Mouse (Mus musculus) MEL (cell line): ENCODE measurements at regions not wholly inside any gene's neighbourhood (a gene's known extent, or its start where the extent isn't known, plus 50 kb on each side); places are given as distances from the start of the nearest gene placed in this dataset.

ENCODE experiments used
- DNase-seq: peaks from one replicate; pipeline ENCODE4 v3.0.0; 2011; ENCODE audit warnings: low read depth, low spot score
- H3K27ac ChIP-seq: 2 replicates; pipeline ENCODE4 v1.5.1; 2012; ENCODE audit warnings: low read depth, mild to moderate bottlenecking, control low read depth, low read length, moderate library complexity; ENCODE audit not compliant: control insufficient read depth
- H3K27me3 ChIP-seq, 2 experiments: fragments of 150-350 bp in 1 of 2; sonication (generic) in 1 of 2; 2 replicates each; pipeline ENCODE4 v1.6.1; 2012; ENCODE audit warnings: low read length in 2 of 2, mild to moderate bottlenecking in 2 of 2, improper control_type of control experiment in 1 of 2, moderate library complexity in 1 of 2; ENCODE audit not compliant: insufficient read depth in 2 of 2, control insufficient read depth in 1 of 2
- H3K36me3 ChIP-seq, 2 experiments: 2 replicates each; pipeline ENCODE4 v1.6.1; 2012 to 2014; ENCODE audit warnings: low read length in 2 of 2, improper control_type of control experiment in 1 of 2, inconsistent platforms in 1 of 2, mild to moderate bottlenecking in 1 of 2; ENCODE audit not compliant: insufficient read depth in 2 of 2, control insufficient read depth in 1 of 2
- H3K4me1 ChIP-seq, 2 experiments: fragments of 150-350 bp in 1 of 2; sonication (generic) in 1 of 2; 2 replicates each; pipeline ENCODE4 v1.6.1; 2012; ENCODE audit warnings: low read length in 2 of 2, improper control_type of control experiment in 1 of 2, mild to moderate bottlenecking in 1 of 2; ENCODE audit not compliant: insufficient read depth in 2 of 2, control insufficient read depth in 1 of 2
- H3K4me3 ChIP-seq, 2 experiments: fragments of 150-350 bp in 1 of 2; sonication (generic) in 1 of 2; 2 replicates each; pipeline ENCODE4 v1.5.1; 2012; ENCODE audit warnings: low read depth in 2 of 2, low read length in 2 of 2, mild to moderate bottlenecking in 2 of 2, moderate library complexity in 2 of 2, control low read depth in 1 of 2, improper control_type of control experiment in 1 of 2; ENCODE audit not compliant: control insufficient read depth in 1 of 2, insufficient read depth in 1 of 2
- H3K79me2 ChIP-seq: 2 replicates; pipeline ENCODE4 v1.6.1; 2012; ENCODE audit warnings: mild to moderate bottlenecking, low read length, moderate library complexity; ENCODE audit not compliant: control insufficient read depth, poor library complexity, insufficient read depth
- H3K9ac ChIP-seq: 2 replicates; pipeline ENCODE4 v1.6.1; 2012; ENCODE audit warnings: low read depth, mild to moderate bottlenecking, control low read depth, low read length, moderate library complexity; ENCODE audit not compliant: control insufficient read depth, poor library complexity, severe bottlenecking
- H3K9me3 ChIP-seq: fragments of 150-350 bp; sonication (generic); replicated peaks from 2 replicates; pipeline ENCODE4 v1.6.1; 2012; ENCODE audit warnings: mild to moderate bottlenecking, low read length, improper control_type of control experiment, moderate library complexity; ENCODE audit not compliant: insufficient read depth
- BHLHE40 ChIP-seq: IDR thresholded peaks from 2 replicates; pipeline ENCODE4 v1.6.1; 2012; ENCODE audit warnings: low read depth, mild to moderate bottlenecking, inconsistent platforms, low read length, improper control_type of control experiment, borderline replicate concordance
- CTCF ChIP-seq, 3 experiments: IDR thresholded peaks in 2 of 3; conservative IDR thresholded peaks in 1 of 3; 2 replicates each; pipeline ENCODE4 v1.5.1; 2011 to 2012; ENCODE audit warnings: low read length in 3 of 3, low read depth in 2 of 3, mild to moderate bottlenecking in 2 of 3, improper control_type of control experiment in 1 of 3, inconsistent platforms in 1 of 3, mixed read lengths in 1 of 3, moderate library complexity in 1 of 3; ENCODE audit not compliant: control insufficient read depth in 1 of 3, insufficient read depth in 1 of 3, poor library complexity in 1 of 3, severe bottlenecking in 1 of 3
- E2F4 ChIP-seq: IDR thresholded peaks from 2 replicates; pipeline ENCODE4 v1.6.1; 2011; ENCODE audit warnings: low read depth, low read length, improper control_type of control experiment, borderline replicate concordance
- EP300 ChIP-seq, 2 experiments: IDR thresholded peaks; 2 replicates each; pipeline ENCODE4 v1.6.1; 2011; ENCODE audit warnings: improper control_type of control experiment in 2 of 2, low read length in 2 of 2, low read depth in 1 of 2, mild to moderate bottlenecking in 1 of 2
- ETS1 ChIP-seq: IDR thresholded peaks from 2 replicates; pipeline ENCODE4 v1.6.1; 2012; ENCODE audit warnings: low read depth, mild to moderate bottlenecking, inconsistent platforms, low read length, improper control_type of control experiment, moderate library complexity
- GABPA ChIP-seq: IDR thresholded peaks from 2 replicates; pipeline ENCODE4 v1.6.1; 2012; ENCODE audit warnings: low read depth, mild to moderate bottlenecking, inconsistent platforms, low read length, improper control_type of control experiment, moderate library complexity
- GATA1 ChIP-seq: IDR thresholded peaks from 2 replicates; pipeline ENCODE4 v1.6.1; 2011; ENCODE audit warnings: low read depth, low read length, improper control_type of control experiment
- KAT2A ChIP-seq: conservative IDR thresholded peaks from 2 replicates; pipeline ENCODE4 v1.6.1; 2012; ENCODE audit warnings: low read depth, low read length, improper control_type of control experiment, inconsistent platforms
- MYC ChIP-seq: IDR thresholded peaks from 2 replicates; pipeline ENCODE4 v1.6.1; 2011; ENCODE audit warnings: low read depth, mild to moderate bottlenecking, low read length, improper control_type of control experiment, moderate library complexity
- POLR2A ChIP-seq, 2 experiments: IDR thresholded peaks; 2 replicates each; pipeline ENCODE4 v1.6.1; 2011 to 2012; ENCODE audit warnings: low read length in 2 of 2, mild to moderate bottlenecking in 2 of 2, control low read depth in 1 of 2, improper control_type of control experiment in 1 of 2, low read depth in 1 of 2, moderate library complexity in 1 of 2; ENCODE audit not compliant: control insufficient read depth in 1 of 2, insufficient read depth in 1 of 2, poor library complexity in 1 of 2
- RAD21 ChIP-seq: IDR thresholded peaks from 2 replicates; pipeline ENCODE4 v1.6.1; 2011; ENCODE audit warnings: mild to moderate bottlenecking, low read depth, low read length, improper control_type of control experiment
- SMC3 ChIP-seq: IDR thresholded peaks from 2 replicates; pipeline ENCODE4 v1.6.1; 2011; ENCODE audit warnings: low read depth, low read length, improper control_type of control experiment
- TAL1 ChIP-seq: IDR thresholded peaks from 2 replicates; pipeline ENCODE4 v1.6.1; 2012; ENCODE audit warnings: mild to moderate bottlenecking, inconsistent platforms, low read length, moderate library complexity, mixed read lengths
- TBP ChIP-seq: IDR thresholded peaks from 2 replicates; pipeline ENCODE4 v1.8.0; 2011; ENCODE audit warnings: low read depth, low read length, improper control_type of control experiment
- UBTF ChIP-seq: IDR thresholded peaks from 2 replicates; pipeline ENCODE4 v1.6.1; 2012; ENCODE audit warnings: low read depth, mild to moderate bottlenecking, inconsistent platforms, low read length, improper control_type of control experiment, moderate library complexity, borderline replicate concordance; ENCODE audit not compliant: insufficient read depth
- USF1 ChIP-seq: IDR thresholded peaks from 2 replicates; pipeline ENCODE4 v1.6.1; 2014; ENCODE audit warnings: low read depth, mild to moderate bottlenecking, inconsistent platforms, low read length, improper control_type of control experiment, moderate library complexity
- ZNF384 ChIP-seq: IDR thresholded peaks from 2 replicates; pipeline ENCODE4 v1.6.1; 2012; ENCODE audit warnings: low read depth, mild to moderate bottlenecking, inconsistent platforms, low read length, improper control_type of control experiment

GRCm38 (mm10) chr12:54438793-54439192, 217.6 kb downstream of the Sptssa start:
- no peak for DNase-seq
- H3K9ac ChIP-seq, result no peak overlapping the region
- H3K9me3 ChIP-seq, result no peaks in the 10 kb centered on the region
- no peaks in the 10 kb centered on the region; a peak in 3 of 4 replicates for H3K27me3 ChIP-seq
- no peaks in the 10 kb centered on the region for H3K36me3 ChIP-seq
- H3K4me3 ChIP-seq, result no peak overlapping the region
- no peaks in the 10 kb centered on the region for H3K79me2 ChIP-seq
- H3K27ac ChIP-seq, result no peak overlapping the region
- H3K4me1 ChIP-seq, result no peaks in the 10 kb centered on the region
- no peak for TF ChIP-seq POLR2A (IDR thresholded peaks at IDR 0.05; ENCODE audit: control insufficient read depth in 1 of 2, insufficient read depth in 1 of 2, low read depth in 1 of 2, low read length in 2 of 2, poor library complexity in 1 of 2)
- TF ChIP-seq, all 39 proteins: peak for 0

- Histone ChIP-seq H3K9me3 (no peaks in the 10 kb centered on the region), H3K9ac (no peak overlapping the region), H3K27ac (no peak overlapping the region), H3K27me3 (0 out of 4 replicates have a peak, but pooled peaks cover 0 to 1% of the 10 kb centered on the region in 2 experiments), H3K79me2 (no peaks in the 10 kb centered on the region), H3K4me1 (no peaks in the 10 kb centered on the region), H3K36me3 (no peaks in the 10 kb centered on the region), H3K4me3 (no peak overlapping the region)
- DNase-seq, result no peak
- TF ChIP-seq GABPA (no peak), USF1 (no peak), EP300 (IDR thresholded peaks at IDR 0.05; ENCODE audit: low read depth in 1 of 2, low read length in 2 of 2) (no peak), SMC3 (no peak), BHLHE40 (no peak)
Measured at GRCm38 (mm10) chr12:54425236-54425635, 221.6 kb upstream of the Egln3 start.

DNA sequence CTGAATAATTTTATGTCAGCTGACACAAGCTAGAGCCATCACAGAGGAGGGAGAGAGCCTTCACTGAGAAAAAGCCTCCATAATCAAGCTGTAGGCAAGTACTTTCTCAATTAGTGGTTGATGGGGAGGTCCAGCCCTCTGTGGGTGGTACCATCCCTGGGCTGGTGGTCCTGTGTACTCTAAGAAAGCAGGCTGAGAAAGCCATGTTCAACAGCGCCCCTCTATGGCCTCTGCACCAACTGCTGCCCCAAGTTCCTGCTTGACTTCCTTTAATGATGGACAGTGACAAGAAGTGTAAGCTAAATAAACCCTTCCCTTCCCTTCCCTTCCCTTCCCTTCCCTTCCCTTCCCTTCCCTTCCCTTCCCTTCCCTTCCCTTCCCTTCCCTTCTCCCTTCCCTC, 211.2 kb upstream of the Egln3 start:
- H3K9ac ChIP-seq, result no peak overlapping the region
- H3K9me3 ChIP-seq, result no peaks in the 10 kb centered on the region
- no peak for DNase-seq
- H3K79me2 ChIP-seq, result no peaks in the 10 kb centered on the region
- peaks cover 0 to 3% of the 10 kb centered on the region in 2 experiments for H3K27me3 ChIP-seq
- H3K4me3 ChIP-seq, result no peak overlapping the region
- no peaks in the 10 kb centered on the region for H3K36me3 ChIP-seq
- peak; percentile 10 for TF ChIP-seq RAD21
- no peak for TF ChIP-seq GATA1
- H3K27ac ChIP-seq, result no peak overlapping the region
- no peaks in the 10 kb centered on the region; a peak in 1 of 4 replicates for H3K4me1 ChIP-seq

DNA sequence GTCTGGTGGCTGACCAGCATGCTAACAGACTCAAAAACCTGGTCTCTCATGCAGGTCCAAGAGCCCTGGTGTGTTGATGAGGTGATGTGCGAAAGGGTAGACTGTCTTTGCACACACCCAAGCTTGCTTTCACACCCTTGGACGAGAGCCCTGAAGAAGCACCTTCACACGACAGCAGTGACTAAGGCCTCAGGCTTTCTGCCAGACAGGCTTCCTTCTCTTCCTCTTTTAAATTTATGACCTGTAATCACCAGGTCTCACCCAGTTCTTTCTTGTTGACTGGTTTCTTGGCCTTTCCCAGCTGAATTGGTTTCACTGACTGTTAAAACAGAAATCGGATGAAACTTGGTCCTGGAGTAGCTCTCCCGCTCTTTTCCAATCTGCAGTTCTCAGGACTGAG, 210.5 kb upstream of the Egln3 start:
- H3K9ac ChIP-seq, result no peak overlapping the region
- peak; percentile 54 for DNase-seq
- H3K4me1 ChIP-seq, result no peaks in the 10 kb centered on the region; a peak in 1 of 4 replicates
- H3K9me3 ChIP-seq, result no peaks in the 10 kb centered on the region
- H3K4me3 ChIP-seq, result no peak overlapping the region
- peaks cover 0 to 3% of the 10 kb centered on the region in 2 experiments for H3K27me3 ChIP-seq
- no peaks in the 10 kb centered on the region for H3K79me2 ChIP-seq
- 0 out of 2 replicates have a peak, but pooled peaks have one; percentile 12 for TF ChIP-seq ETS1
- TF ChIP-seq KAT2A, result no peak
- TF ChIP-seq MYC, result no peak
- no peak for TF ChIP-seq GATA1
- TF ChIP-seq CTCF (IDR thresholded peaks at IDR 0.05 in 2 of 3, conservative IDR thresholded peaks at IDR 0.05 in 1 of 3; ENCODE audit: control insufficient read depth in 1 of 3, insufficient read depth in 1 of 3, low read depth in 2 of 3, low read length in 3 of 3, poor library complexity in 1 of 3, severe bottlenecking in 1 of 3), result no peak
- TF ChIP-seq ZNF384, result no peak
- TF ChIP-seq TBP, result no peak
- TF ChIP-seq POLR2A (IDR thresholded peaks at IDR 0.05; ENCODE audit: control insufficient read depth in 1 of 2, insufficient read depth in 1 of 2, low read depth in 1 of 2, low read length in 2 of 2, poor library complexity in 1 of 2), result no peak
- no peak for TF ChIP-seq E2F4
- TF ChIP-seq GABPA, result no peak
- TF ChIP-seq UBTF, result no peak
- TF ChIP-seq EP300 (IDR thresholded peaks at IDR 0.05; ENCODE audit: low read depth in 1 of 2, low read length in 2 of 2), result 0 out of 4 replicates have a peak, but pooled peaks of 1 of the 2 experiments have one; percentile 18
- TF ChIP-seq BHLHE40, result no peak
- no peak; the same call in 1 of the 2 replicates for TF ChIP-seq RAD21
- TF ChIP-seq TAL1, result no peak
- H3K27ac ChIP-seq, result no peak overlapping the region
- H3K36me3 ChIP-seq, result no peaks in the 10 kb centered on the region
